Mouse (Mus musculus): ENCODE measurements around the gene Ube2ql1. TPM values are rescaled to one million over a fixed set of nuclear protein-coding genes. Genes with fewer than 3 reads are reported as not detected.

Ube2ql1 gene
- total RNA-seq (2023) = not detected

GRCm38 (mm10) chr13:69739759-69740135 lies at the start of gene Ube2ql1:
Gene Ube2ql1 (minus strand): TSS chr13:69739889.

Other genes with a start within 250 kb of the Ube2ql1 start
- 111 TPM for gene Nsun2, start 206.1 kb downstream of the Ube2ql1 start, total RNA-seq (2023)
- 20.5 TPM for gene Tent4a, start 205.3 kb downstream of the Ube2ql1 start, total RNA-seq (2023)
- not detected for gene Srd5a1, start 128.4 kb downstream of the Ube2ql1 start, total RNA-seq (2023)
- 98.3 TPM for gene Med10, start 62.5 kb upstream of the Ube2ql1 start, total RNA-seq (2023)